ENCODE assay signal across 21 mouse cellular contexts in genomic region chr8:106145331-106145730, GRCm38 (mm10). TPM values are rescaled to one million over a fixed set of nuclear protein-coding genes. Genes with fewer than 3 reads are reported as not detected.
DNase-seq lines count a peak whose midpoint lies in the region; ATAC-seq lines count a peak whose summit lies in the region.
"Had no signal": no experiment of that assay in that cellular context is flagged by ENCODE, and none has a peak within 500 bp of the region (broad histone marks: within the 10 kb centered on the region; RNA-seq: fewer than 3 reads in every experiment).

No protein-coding gene starts in this region.

- H3K4me1 ChIP-seq in midbrain, embryonic 11.5 days (ENCODE audit: control insufficient read depth, insufficient read depth, low read length): no peaks in the 10 kb centered on the region; the same call in 1 of the 2 replicates
- H3K4me1 ChIP-seq in midbrain, embryonic 16.5 days (ENCODE audit: control insufficient read depth, insufficient read depth, low read length): peaks cover 3% of the 10 kb centered on the region; the same call in 1 of the 2 replicates
- peaks cover 7% of the 10 kb centered on the region for H3K4me1 ChIP-seq in embryonic facial prominence, embryonic 10.5 days
- H3K4me1 ChIP-seq: embryonic facial prominence, embryonic 12.5 days; limb, embryonic 15.5 days; stomach, embryonic 15.5 days had no signal

- no peak for ATAC-seq in midbrain, embryonic 11.5 days (ENCODE audit: low FRiP score)
- no peak for ATAC-seq in midbrain, embryonic 16.5 days
- ATAC-seq: activated CD4-positive, CD25-positive, alpha-beta regulatory T cell, adult 4 months; forebrain, embryonic 14.5 days had no signal

- 96% methylated on average over 2 of the region's 2 CpGs for WGBS in midbrain, embryonic 11.5 days
- 89% methylated on average over 2 of the region's 2 CpGs for WGBS in midbrain, embryonic 16.5 days
- WGBS in embryonic facial prominence, embryonic 10.5 days: 93% methylated on average over 2 of the region's 2 CpGs

- peak; percentile 47 for DNase-seq in gastrocnemius, adult 18-20 months (ENCODE audit: low spot score)
- no peak for DNase-seq in gastrocnemius, adult 8-10 months (ENCODE audit: low spot score in 2 of 2)
- peak; percentile 76 for DNase-seq in midbrain, embryonic 11.5 days (ENCODE audit: low spot score, missing footprints)
- peak; percentile 63 for DNase-seq in lung, postnatal 10 days
- DNase-seq in embryonic facial prominence, embryonic 10.5 days (ENCODE audit: low spot score): no peak
- DNase-seq in kidney, postnatal 36 days: no peak
- DNase-seq: cerebellum, adult 9-11 months; kidney, adult 11 months; layer of hippocampus, postnatal 36 days; right cerebral cortex, postnatal 25 days; thymus, adult 2 months had no signal

- no peaks in the 10 kb centered on the region for H3K9me3 ChIP-seq in midbrain, embryonic 11.5 days (ENCODE audit: control insufficient read depth, low read length)
- no peaks in the 10 kb centered on the region for H3K9me3 ChIP-seq in midbrain, embryonic 16.5 days (replicated peaks; ENCODE audit: control insufficient read depth, low read length, poor library complexity, severe bottlenecking)
- no peaks in the 10 kb centered on the region for H3K9me3 ChIP-seq in embryonic facial prominence, embryonic 10.5 days
- H3K9me3 ChIP-seq: embryonic facial prominence, embryonic 12.5 days; hindbrain, embryonic 10.5 days; limb, embryonic 15.5 days; megakaryocyte, embryonic 14.5 days; stomach, embryonic 15.5 days had no signal

- H3K4me3 ChIP-seq in midbrain, embryonic 11.5 days (ENCODE audit: low read depth, low read length): no peak overlapping the region
- H3K4me3 ChIP-seq in midbrain, embryonic 16.5 days (ENCODE audit: low read depth, low read length): no peak overlapping the region
- H3K4me3 ChIP-seq in embryonic facial prominence, embryonic 10.5 days: no peak overlapping the region
- H3K4me3 ChIP-seq: embryonic facial prominence, embryonic 12.5 days; hindbrain, embryonic 10.5 days; layer of hippocampus, adult 2 months; limb, embryonic 15.5 days; megakaryocyte, embryonic 14.5 days; stomach, embryonic 15.5 days had no signal

- H3K27me3 ChIP-seq in midbrain, embryonic 11.5 days (ENCODE audit: control insufficient read depth, insufficient read depth, low read length): no peaks in the 10 kb centered on the region
- no peaks in the 10 kb centered on the region for H3K27me3 ChIP-seq in midbrain, embryonic 16.5 days (ENCODE audit: control insufficient read depth, insufficient read depth, low read depth, low read length)
- peaks cover 3% of the 10 kb centered on the region; the same call in 1 of the 2 replicates for H3K27me3 ChIP-seq in embryonic facial prominence, embryonic 10.5 days (replicated peaks; ENCODE audit: low read depth, poor library complexity, severe bottlenecking)
- H3K27me3 ChIP-seq: embryonic facial prominence, embryonic 12.5 days; limb, embryonic 15.5 days; megakaryocyte, embryonic 14.5 days; stomach, embryonic 15.5 days had no signal

- H3K27ac ChIP-seq in midbrain, embryonic 11.5 days (ENCODE audit: low read depth, low read length): no peak overlapping the region
- H3K27ac ChIP-seq in midbrain, embryonic 16.5 days (ENCODE audit: low read length): no peak overlapping the region
- no peak overlapping the region for H3K27ac ChIP-seq in embryonic facial prominence, embryonic 10.5 days (replicated peaks)
- H3K27ac ChIP-seq: embryonic facial prominence, embryonic 12.5 days; hindbrain, embryonic 10.5 days; kidney, postnatal 0 days; layer of hippocampus, adult 2 months; limb, embryonic 15.5 days; stomach, embryonic 15.5 days had no signal

- no peaks in the 10 kb centered on the region for H3K36me3 ChIP-seq in midbrain, embryonic 11.5 days (ENCODE audit: control insufficient read depth, insufficient read depth, low read length)
- H3K36me3 ChIP-seq in midbrain, embryonic 16.5 days (ENCODE audit: control insufficient read depth, insufficient read depth, low read length): no peaks in the 10 kb centered on the region
- no peaks in the 10 kb centered on the region for H3K36me3 ChIP-seq in embryonic facial prominence, embryonic 10.5 days (replicated peaks)
- H3K36me3 ChIP-seq: embryonic facial prominence, embryonic 12.5 days; hindbrain, embryonic 10.5 days; limb, embryonic 15.5 days; stomach, embryonic 15.5 days had no signal

- no peak overlapping the region for H3K4me2 ChIP-seq in midbrain, embryonic 11.5 days
- no peak overlapping the region for H3K4me2 ChIP-seq in midbrain, embryonic 16.5 days (ENCODE audit: low read length)
- H3K4me2 ChIP-seq: embryonic facial prominence, embryonic 12.5 days; limb, embryonic 15.5 days; stomach, embryonic 15.5 days had no signal

- no peak overlapping the region for H3K9ac ChIP-seq in midbrain, embryonic 11.5 days (ENCODE audit: low read length)
- no peak overlapping the region for H3K9ac ChIP-seq in midbrain, embryonic 16.5 days (ENCODE audit: low read depth, low read length)
- H3K9ac ChIP-seq: embryonic facial prominence, embryonic 12.5 days; limb, embryonic 15.5 days; stomach, embryonic 15.5 days had no signal

RNA-seq across cellular contexts. Expression of gene Pla2g15, which starts 4.9 kb away (rescaled TPM):
- total RNA-seq in gastrocnemius, adult 18-20 months (2021): 1 to 10 TPM; 3.4 to 5.7 TPM
- total RNA-seq in gastrocnemius, adult 8-10 months (2022): 1 to 10 TPM; 3.3 to 5.6 (median 4.0) TPM
- polyA plus RNA-seq in midbrain, embryonic 11.5 days (2014; fragmentation: Nextera tagmentation; extraction: Ambion mirVana): 6.4 and 6.9 TPM in 2 replicates
- 24.5 and 25.2 TPM in 2 replicates for polyA plus RNA-seq in midbrain, embryonic 16.5 days (2015; fragmentation: Nextera tagmentation; extraction: Ambion mirVana)
- polyA plus RNA-seq in embryonic facial prominence, embryonic 10.5 days (2016; fragmentation: Nextera tagmentation; extraction: Ambion mirVana): 12.8 and 13.8 TPM in 2 replicates

RNA-seq across cellular contexts. Expression of gene Esrp2, which starts 8.6 kb away (rescaled TPM):
- not detected for total RNA-seq in gastrocnemius, adult 18-20 months (2021)
- not detected for total RNA-seq in gastrocnemius, adult 8-10 months (2022)
- polyA plus RNA-seq in midbrain, embryonic 11.5 days (2014; fragmentation: Nextera tagmentation; extraction: Ambion mirVana): 0.88 and 0.89 TPM in 2 replicates
- polyA plus RNA-seq in midbrain, embryonic 16.5 days (2015; fragmentation: Nextera tagmentation; extraction: Ambion mirVana): 0.14 and 0.29 TPM in 2 replicates
- polyA plus RNA-seq in embryonic facial prominence, embryonic 10.5 days (2016; fragmentation: Nextera tagmentation; extraction: Ambion mirVana): 7.5 and 10.5 TPM in 2 replicates
- total RNA-seq: layer of hippocampus, postnatal 36 days had no signal

RNA-seq across cellular contexts. Expression of gene Slc7a6, which starts 23.3 kb away (rescaled TPM):
- total RNA-seq in gastrocnemius, adult 18-20 months (2021): 10 to 100 TPM; 10.2 to 13.4 TPM
- 10 to 100 TPM in 2 of 4 experiments, 1 to 10 TPM in 2; 7.2 to 11.4 (median 9.3) TPM for total RNA-seq in gastrocnemius, adult 8-10 months (2022)
- polyA plus RNA-seq in midbrain, embryonic 11.5 days (2014; fragmentation: Nextera tagmentation; extraction: Ambion mirVana): 88.3 and 89.4 TPM in 2 replicates
- 41.8 and 53.5 TPM in 2 replicates for polyA plus RNA-seq in midbrain, embryonic 16.5 days (2015; fragmentation: Nextera tagmentation; extraction: Ambion mirVana)
- polyA plus RNA-seq in embryonic facial prominence, embryonic 10.5 days (2016; fragmentation: Nextera tagmentation; extraction: Ambion mirVana): 71.6 and 84.5 TPM in 2 replicates

Comparison
In these comparisons a context has a peak if more than half of its experiments do, and no peak if none do; other contexts are left out.
1. DNase-seq: peak in gastrocnemius, adult 18-20 months (single experiment), midbrain, embryonic 11.5 days (single experiment) and lung, postnatal 10 days (single experiment); none in gastrocnemius, adult 8-10 months (0 of 2), embryonic facial prominence, embryonic 10.5 days (single experiment) and kidney, postnatal 36 days (0 of 2).